Mouse (Mus musculus): Measurements from ENCODE around the gene Dalrd3.

DNA sequence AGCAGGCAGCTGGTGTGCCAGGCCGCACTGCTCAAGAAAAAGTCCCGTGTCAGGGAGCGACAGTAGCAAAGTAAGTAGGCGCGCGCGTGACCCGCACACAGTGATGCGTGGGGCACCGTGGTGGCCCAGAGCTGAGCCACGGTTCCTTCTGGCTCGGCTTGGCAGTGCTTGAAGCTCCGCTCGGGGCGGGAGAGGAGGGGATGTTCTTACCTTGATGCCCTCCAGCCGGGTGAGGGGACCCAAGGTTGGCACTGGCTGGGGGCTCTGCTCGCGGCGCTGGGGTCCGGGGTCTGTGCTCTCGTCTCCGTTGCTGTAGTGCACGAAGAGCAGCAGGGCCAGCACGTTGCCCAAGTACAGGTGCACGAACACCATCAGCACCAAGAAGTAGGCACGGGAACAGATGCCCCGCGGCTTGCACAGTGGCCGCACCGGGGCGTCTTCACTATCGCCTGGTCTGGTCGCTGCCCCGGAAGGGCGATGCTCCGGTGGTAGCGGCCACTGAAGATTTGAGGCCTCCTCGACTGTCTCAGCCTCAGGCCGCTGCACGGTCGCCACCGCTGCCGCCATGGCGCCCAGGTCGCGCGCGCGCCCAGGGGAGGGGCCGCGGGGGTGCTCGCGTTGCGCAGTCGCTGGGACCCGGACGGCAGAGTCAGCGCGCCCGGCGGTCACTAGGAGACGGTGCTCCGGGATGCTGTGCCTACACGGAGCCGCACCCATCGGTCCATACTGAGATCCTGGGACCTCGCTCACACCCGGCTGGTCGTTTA lies 27.5 kb downstream of the Dalrd3 start, which contains the start of gene P4htm:
- TF ChIP-seq CTCF (IDR thresholded peaks at IDR 0.05; ENCODE audit: borderline replicate concordance, extremely low read depth, insufficient read depth, insufficient read length), result peak; percentile 24; the same call in 1 of the 2 replicates
- peak; percentile 79 for TF ChIP-seq POLR2A (IDR thresholded peaks at IDR 0.05; ENCODE audit: borderline replicate concordance, extremely low read depth, insufficient read depth, insufficient read length, poor library complexity, severe bottlenecking)
